Mouse (Mus musculus) stomach, postnatal 0 days (tissue): ENCODE data around the gene Araf.

ENCODE experiments used
- CTCF ChIP-seq: IDR thresholded peaks from 2 replicates; pipeline ENCODE4 v1.5.1; 2016; ENCODE audit warnings: antibody characterized with exemption, low read depth, mild to moderate bottlenecking, moderate library complexity
- EP300 ChIP-seq: optimal IDR thresholded peaks from 2 replicates; pipeline ENCODE3; 2016; ENCODE audit warnings: antibody characterized with exemption

DNA sequence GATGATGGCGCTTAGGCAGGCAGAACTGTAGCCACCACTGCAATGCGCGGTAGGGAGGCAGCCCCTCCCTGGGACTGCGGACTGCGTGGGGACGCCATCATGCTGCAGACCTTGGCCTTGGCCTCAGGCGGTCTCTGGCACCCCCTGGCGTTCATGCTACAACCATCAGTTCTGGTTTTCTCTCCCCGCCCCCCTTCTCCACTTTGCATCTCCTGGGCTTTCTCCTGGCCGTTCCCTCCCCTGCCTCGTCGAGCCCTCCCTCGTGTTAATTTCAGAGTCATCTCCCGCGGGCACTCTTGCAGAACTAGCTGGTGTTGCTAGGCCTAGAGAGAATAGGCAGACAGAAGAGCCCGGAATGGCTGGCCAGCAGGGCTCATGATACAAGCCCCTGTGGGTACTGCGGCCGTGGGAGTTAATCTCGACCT, 21.6 kb downstream of the Araf start:
- TF ChIP-seq EP300, result no peak
- peak; percentile 88 for TF ChIP-seq CTCF
